Mouse (Mus musculus): ENCODE data around the gene Zbtb7a. TPM values are rescaled to one million over a fixed set of nuclear protein-coding genes. Genes with fewer than 3 reads are reported as not detected.

Gene Zbtb7a
- polyA plus RNA-seq, 1 experiment, result 66.7 TPM

DNA sequence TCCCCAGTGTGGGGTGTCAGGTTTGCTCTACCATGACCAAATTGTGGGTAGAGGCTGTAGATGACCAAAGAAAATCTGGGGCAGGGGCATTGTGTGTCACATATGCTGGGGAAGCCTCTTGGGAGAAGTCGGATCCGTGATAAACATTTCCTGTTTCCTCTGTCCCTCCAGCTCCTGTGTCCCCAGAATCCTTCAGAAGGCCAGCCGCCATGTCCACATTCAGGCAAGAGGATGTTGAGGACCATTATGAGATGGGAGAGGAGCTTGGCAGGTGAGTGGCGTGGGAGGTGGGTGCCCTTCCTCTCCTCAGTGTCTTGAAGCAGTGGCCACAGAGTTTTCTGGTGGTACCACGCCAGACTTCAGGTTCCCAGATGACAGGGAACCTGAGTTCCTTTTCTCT lies 48.8 kb downstream of the Zbtb7a start, which contains the start of gene 4930442H23Rik:
TSS of gene 4930442H23Rik (minus strand) at position 45 of the 400 bp plus-strand sequence.
- Histone ChIP-seq H3K4me1 (ENCODE audit: control insufficient read depth, insufficient read depth, low read length) (peaks cover 9% of the 10 kb centered on the region), H3K4me3 (replicated peaks; ENCODE audit: extremely low read depth, low read depth, low read length) (peak within 1 kb of the TSS; percentile 83)
- DNase-seq, result no peak
- TF ChIP-seq CTCF (IDR thresholded peaks at IDR 0.05; ENCODE audit: insufficient read depth, low read length), result no peak
- TF ChIP-seq POLR2A (IDR thresholded peaks at IDR 0.05; ENCODE audit: borderline replicate concordance, extremely low read depth, low read depth, low read length), result no peak
- WGBS, result 53% methylated on average over 5 of the region's 5 CpGs

DNA sequence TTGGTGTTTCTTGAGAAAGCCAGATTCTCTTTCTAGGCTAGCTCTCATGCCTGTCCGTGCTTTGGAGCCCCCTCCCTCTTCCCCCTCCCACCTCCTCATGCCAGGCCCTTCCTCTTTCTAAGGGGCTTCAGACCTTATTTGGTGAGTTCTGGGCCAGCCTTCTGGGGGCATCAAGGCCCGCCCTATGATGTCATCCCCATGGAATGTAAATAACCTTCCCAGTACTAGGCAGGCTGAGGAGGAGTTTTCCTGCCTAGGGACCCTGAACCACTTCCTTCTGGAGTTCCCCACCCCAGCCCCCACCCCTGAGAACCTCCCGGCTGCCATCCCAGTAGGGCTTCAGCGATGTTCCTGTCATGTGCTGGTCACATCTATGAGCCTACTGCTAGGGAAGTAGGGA lies 49.7 kb downstream of the Zbtb7a start:
- Histone ChIP-seq H3K4me1 (ENCODE audit: control insufficient read depth, insufficient read depth, low read length) (peaks cover 9% of the 10 kb centered on the region), H3K4me3 (replicated peaks; ENCODE audit: extremely low read depth, low read depth, low read length) (no peak overlapping the region)
- TF ChIP-seq POLR2A (IDR thresholded peaks at IDR 0.05; ENCODE audit: borderline replicate concordance, extremely low read depth, low read depth, low read length) (0 out of 2 replicates have a peak, but pooled peaks have one; percentile 4), CTCF (IDR thresholded peaks at IDR 0.05; ENCODE audit: insufficient read depth, low read length) (no peak)
- WGBS, result 14% methylated on average over 4 of the region's 4 CpGs
- DNase-seq, result no peak

DNA sequence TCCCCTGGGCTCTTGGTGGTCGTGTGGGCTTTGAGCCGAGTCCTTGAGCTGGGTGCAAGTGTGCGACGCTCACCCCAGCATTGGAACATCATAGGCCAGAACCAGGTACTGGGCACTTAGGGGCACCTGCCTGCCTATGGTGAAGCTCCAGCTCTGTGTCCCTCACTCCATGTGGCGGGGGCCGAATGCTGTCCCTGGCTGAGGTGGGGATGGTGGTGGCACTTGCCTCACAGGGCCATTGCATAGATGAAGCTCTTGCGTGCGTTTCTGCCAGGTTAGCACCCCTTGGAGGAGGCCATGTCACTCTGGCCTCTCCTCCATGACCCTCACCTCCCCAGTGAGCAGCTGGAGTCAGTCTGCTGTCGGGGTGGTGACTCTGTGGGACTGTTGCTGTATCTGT lies 52.1 kb downstream of the Zbtb7a start:
- TF ChIP-seq POLR2A (IDR thresholded peaks at IDR 0.05; ENCODE audit: borderline replicate concordance, extremely low read depth, low read depth, low read length) (no peak), CTCF (IDR thresholded peaks at IDR 0.05; ENCODE audit: insufficient read depth, low read length) (no peak)
- peaks cover 11% of the 10 kb centered on the region for H3K4me1 ChIP-seq (ENCODE audit: control insufficient read depth, insufficient read depth, low read length)
- DNase-seq, result no peak
- no peak overlapping the region for H3K4me3 ChIP-seq (replicated peaks; ENCODE audit: extremely low read depth, low read depth, low read length)
- WGBS, result 94% methylated on average over 9 of the region's 9 CpGs

DNA sequence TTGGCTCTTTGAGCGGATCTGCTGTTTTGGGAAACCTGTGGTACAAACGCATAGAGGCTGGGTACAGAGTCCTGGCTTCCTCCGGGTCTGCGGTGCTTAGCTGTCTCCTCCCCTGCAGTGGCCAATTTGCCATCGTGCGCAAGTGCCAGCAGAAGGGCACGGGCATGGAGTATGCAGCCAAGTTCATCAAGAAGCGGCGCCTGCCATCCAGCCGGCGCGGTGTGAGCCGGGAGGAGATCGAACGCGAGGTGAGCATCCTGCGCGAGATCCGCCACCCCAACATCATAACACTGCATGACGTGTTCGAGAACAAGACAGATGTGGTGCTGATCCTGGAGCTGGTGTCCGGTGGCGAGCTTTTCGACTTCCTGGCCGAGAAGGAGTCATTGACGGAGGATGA lies 54.8 kb downstream of the Zbtb7a start:
- no peak for TF ChIP-seq POLR2A (IDR thresholded peaks at IDR 0.05; ENCODE audit: borderline replicate concordance, extremely low read depth, low read depth, low read length)
- TF ChIP-seq CTCF (IDR thresholded peaks at IDR 0.05; ENCODE audit: insufficient read depth, low read length), result no peak
- Histone ChIP-seq H3K4me3 (replicated peaks; ENCODE audit: extremely low read depth, low read depth, low read length) (no peak overlapping the region), H3K4me1 (ENCODE audit: control insufficient read depth, insufficient read depth, low read length) (peaks cover 12% of the 10 kb centered on the region)
- 82% methylated on average over 26 of the region's 26 CpGs for WGBS
- DNase-seq, result no peak

DNA sequence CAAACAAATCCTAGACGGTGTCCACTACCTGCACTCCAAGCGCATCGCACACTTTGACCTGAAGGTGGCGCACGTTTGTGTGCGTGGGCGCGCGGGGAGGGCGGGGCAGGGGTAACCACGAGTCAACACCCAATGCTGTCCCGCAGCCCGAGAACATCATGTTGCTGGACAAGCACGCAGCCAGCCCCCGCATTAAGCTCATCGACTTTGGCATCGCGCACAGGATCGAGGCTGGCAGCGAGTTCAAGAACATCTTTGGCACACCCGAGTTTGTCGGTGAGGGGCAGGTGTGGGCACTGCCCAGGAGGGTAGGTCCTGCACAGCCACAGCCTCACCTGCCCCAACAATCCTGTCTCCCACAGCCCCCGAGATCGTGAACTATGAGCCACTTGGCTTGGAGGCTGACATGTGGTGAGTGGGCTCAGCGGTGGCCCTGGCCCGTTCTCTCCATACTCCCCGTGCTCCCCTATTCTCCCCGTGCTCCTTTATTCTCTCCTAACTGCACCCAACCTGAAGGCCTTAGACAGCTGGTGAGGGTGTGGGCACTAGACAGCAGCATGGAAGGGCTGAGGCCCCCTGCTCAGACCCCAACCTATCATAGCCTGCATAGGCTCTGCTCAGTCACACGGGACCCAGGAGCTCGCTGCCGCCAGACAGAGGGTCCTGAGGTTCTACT lies 55.4 kb downstream of the Zbtb7a start:
- peak; percentile 34; the same call in 1 of the 2 replicates for TF ChIP-seq CTCF (IDR thresholded peaks at IDR 0.05; ENCODE audit: insufficient read depth, low read length)
- no peak for TF ChIP-seq POLR2A (IDR thresholded peaks at IDR 0.05; ENCODE audit: borderline replicate concordance, extremely low read depth, low read depth, low read length)
- 69% methylated on average over 31 of the region's 31 CpGs for WGBS

DNA sequence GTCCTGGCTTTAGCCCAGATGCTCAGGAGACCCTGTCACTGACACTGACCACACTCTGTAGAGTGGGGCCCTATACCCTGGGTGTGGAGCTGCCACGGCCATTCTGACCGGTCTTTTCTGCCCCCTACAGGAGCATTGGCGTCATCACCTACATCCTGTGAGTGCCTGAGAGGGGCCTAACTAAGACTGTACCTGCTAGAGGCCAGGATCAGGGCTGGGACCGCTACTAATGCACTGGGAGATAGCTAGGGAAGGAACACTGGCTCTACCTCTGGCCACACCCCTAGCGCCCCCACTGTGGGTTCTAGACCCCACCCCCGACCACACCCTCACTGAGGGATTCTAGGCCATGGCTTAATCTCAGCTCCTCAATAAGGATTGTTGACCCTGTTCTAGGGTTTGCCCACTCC lies 55.9 kb downstream of the Zbtb7a start:
- no peak for TF ChIP-seq POLR2A (IDR thresholded peaks at IDR 0.05; ENCODE audit: borderline replicate concordance, extremely low read depth, low read depth, low read length)
- TF ChIP-seq CTCF (IDR thresholded peaks at IDR 0.05; ENCODE audit: insufficient read depth, low read length), result peak; percentile 36; the same call in 1 of the 2 replicates
- WGBS, result 49% methylated on average over 6 of the region's 6 CpGs
- H3K4me1 ChIP-seq (ENCODE audit: control insufficient read depth, insufficient read depth, low read length), result 0 out of 2 replicates have a peak, but pooled peaks cover 8% of the 10 kb centered on the region
- no peak for DNase-seq
- H3K4me3 ChIP-seq (replicated peaks; ENCODE audit: extremely low read depth, low read depth, low read length), result no peak overlapping the region

More for the DNA sequence above, 55.4 kb downstream of the Zbtb7a start:
- Histone ChIP-seq H3K4me1 (ENCODE audit: control insufficient read depth, insufficient read depth, low read length) (0 out of 2 replicates have a peak, but pooled peaks cover 8% of the 10 kb centered on the region), H3K4me3 (replicated peaks; ENCODE audit: extremely low read depth, low read depth, low read length) (no peak overlapping the region)
- no peak for DNase-seq

DNA sequence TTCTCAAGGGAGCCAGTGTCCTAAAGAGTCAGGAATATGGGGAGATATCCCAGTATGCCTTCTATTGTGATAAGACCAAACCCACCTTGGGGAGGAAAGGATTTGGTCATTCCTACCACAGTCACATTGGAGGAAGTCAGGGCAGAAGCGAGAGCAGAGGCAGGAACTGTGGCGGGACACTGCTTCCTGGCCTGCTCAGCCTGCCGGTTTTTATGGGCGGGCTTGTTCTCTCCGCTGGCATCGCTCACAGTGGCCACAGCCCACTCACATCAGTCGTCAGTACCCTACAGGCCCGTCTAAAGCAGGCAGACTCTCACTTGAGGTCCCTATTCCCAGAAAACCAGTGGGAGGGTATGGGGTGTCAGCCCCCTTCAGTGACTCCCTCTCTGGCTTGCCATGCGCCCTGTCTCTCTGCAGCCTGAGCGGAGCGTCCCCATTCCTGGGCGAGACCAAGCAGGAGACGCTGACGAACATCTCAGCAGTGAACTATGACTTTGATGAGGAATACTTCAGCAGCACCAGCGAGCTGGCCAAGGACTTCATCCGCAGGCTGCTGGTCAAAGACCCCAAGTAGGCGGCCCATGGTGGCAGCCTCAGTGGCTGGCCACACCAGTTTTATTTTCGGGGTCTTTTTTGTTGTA lies 56.4 kb downstream of the Zbtb7a start:
- peak; percentile 13 for DNase-seq
- Histone ChIP-seq H3K4me1 (ENCODE audit: control insufficient read depth, insufficient read depth, low read length) (0 out of 2 replicates have a peak, but pooled peaks cover 8% of the 10 kb centered on the region), H3K4me3 (replicated peaks; ENCODE audit: extremely low read depth, low read depth, low read length) (no peak overlapping the region)
- no peak for TF ChIP-seq POLR2A (IDR thresholded peaks at IDR 0.05; ENCODE audit: borderline replicate concordance, extremely low read depth, low read depth, low read length)
- no peak for TF ChIP-seq CTCF (IDR thresholded peaks at IDR 0.05; ENCODE audit: insufficient read depth, low read length)
- 63% methylated on average over 18 of the region's 18 CpGs for WGBS

DNA sequence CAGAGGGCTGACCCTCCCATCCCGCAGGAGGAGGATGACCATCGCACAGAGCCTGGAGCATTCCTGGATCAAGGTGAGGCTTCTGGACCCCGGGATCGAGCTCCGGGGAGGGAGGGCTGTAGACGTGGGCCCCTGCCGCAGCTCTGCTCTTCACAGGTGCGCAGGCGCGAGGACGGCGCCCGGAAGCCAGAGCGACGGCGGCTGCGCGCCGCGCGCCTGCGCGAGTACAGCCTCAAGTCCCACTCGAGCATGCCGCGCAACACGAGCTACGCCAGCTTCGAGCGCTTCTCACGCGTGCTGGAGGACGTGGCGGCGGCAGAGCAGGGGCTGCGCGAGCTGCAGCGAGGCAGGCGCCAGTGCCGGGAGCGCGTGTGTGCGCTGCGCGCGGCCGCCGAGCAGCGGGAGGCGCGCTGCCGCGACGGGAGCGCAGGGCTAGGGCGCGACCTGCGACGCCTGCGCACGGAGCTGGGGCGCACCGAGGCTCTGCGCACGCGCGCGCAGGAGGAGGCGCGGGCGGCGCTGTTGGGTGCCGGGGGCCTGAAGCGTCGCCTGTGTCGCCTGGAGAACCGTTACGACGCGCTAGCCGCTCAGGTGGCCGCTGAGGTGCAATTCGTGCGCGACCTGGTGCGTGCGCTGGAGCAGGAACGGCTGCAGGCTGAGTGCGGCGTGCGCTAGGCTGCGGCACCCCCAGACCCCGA lies 57.4 kb downstream of the Zbtb7a start:
- 1% methylated on average over 93 of the region's 93 CpGs for WGBS
- DNase-seq, result peak; percentile 83
- TF ChIP-seq POLR2A (IDR thresholded peaks at IDR 0.05; ENCODE audit: borderline replicate concordance, extremely low read depth, low read depth, low read length) (peak; percentile 88; the same call in 1 of the 2 replicates), CTCF (IDR thresholded peaks at IDR 0.05; ENCODE audit: insufficient read depth, low read length) (no peak)
- peak overlapping the region; percentile 94 for H3K4me3 ChIP-seq (replicated peaks; ENCODE audit: extremely low read depth, low read depth, low read length)
- H3K4me1 ChIP-seq (ENCODE audit: control insufficient read depth, insufficient read depth, low read length), result 0 out of 2 replicates have a peak, but pooled peaks cover 8% of the 10 kb centered on the region

DNA sequence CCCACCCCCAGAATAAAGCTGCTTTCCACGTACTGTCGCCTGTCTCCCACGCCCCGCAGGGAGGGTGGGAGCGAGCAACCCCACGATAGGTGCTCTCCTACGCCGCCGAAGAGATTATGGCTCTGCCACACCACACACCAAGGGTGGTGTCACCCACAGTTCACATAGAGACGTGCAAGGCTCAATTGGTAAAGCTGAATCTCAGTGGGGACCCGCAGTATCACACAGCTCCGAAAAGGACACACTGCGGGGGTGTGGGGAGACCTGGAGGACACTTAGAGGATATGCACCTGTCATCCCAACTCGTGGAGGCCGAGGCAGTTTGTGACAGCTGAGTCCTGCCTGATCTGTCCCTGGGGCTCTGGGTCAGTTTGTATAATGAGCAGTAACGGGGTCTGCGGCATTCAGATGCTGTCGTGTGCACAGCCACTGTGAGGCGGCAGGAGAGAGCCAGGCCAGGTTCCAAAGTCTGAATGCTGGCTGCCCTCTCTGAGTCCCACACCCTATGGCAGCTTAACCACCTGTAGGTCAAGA lies 58.0 kb downstream of the Zbtb7a start:
- TF ChIP-seq CTCF (IDR thresholded peaks at IDR 0.05; ENCODE audit: insufficient read depth, low read length) (no peak), POLR2A (IDR thresholded peaks at IDR 0.05; ENCODE audit: borderline replicate concordance, extremely low read depth, low read depth, low read length) (peak; percentile 12; the same call in 1 of the 2 replicates)
- H3K4me3 ChIP-seq (replicated peaks; ENCODE audit: extremely low read depth, low read depth, low read length), result peak overlapping the region; percentile 94
- DNase-seq, result no peak
- 6% methylated on average over 19 of the region's 19 CpGs for WGBS
- H3K4me1 ChIP-seq (ENCODE audit: control insufficient read depth, insufficient read depth, low read length), result 0 out of 2 replicates have a peak, but pooled peaks cover 8% of the 10 kb centered on the region
